Mouse (Mus musculus) liver (tissue): ENCODE data around the gene Ppp1r9a.

Source experiments
- DNase-seq: peaks from one replicate; pipeline ENCODE4 v3.0.0-alpha.2; 2020; ENCODE audit warnings: mixed read lengths

The Ppp1r9a gene

DNA sequence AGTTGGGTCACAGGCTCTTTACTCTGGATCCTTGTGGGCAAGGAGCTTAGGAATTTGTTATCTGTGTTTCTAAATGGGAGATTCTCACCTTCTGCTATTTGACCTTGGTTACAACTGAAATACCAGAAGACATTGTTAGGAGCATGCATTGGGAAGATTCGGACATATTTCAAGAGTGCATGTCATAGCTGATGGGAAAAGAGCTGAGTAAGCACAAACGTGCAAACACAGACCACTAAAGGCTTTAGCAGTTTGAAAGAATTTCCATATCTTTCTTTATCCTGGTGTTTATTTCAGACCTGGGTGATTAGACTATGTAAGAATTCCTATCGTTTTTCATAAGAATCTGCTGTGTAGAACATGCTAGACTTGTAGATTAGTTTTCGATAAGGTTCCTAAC, 59.5 kb downstream of the Ppp1r9a start:
- DNase-seq: no peak

- no peak for DNase-seq
Observed at GRCm38 (mm10) chr6:4963049-4963448, 60.3 kb downstream of the Ppp1r9a start.

DNA sequence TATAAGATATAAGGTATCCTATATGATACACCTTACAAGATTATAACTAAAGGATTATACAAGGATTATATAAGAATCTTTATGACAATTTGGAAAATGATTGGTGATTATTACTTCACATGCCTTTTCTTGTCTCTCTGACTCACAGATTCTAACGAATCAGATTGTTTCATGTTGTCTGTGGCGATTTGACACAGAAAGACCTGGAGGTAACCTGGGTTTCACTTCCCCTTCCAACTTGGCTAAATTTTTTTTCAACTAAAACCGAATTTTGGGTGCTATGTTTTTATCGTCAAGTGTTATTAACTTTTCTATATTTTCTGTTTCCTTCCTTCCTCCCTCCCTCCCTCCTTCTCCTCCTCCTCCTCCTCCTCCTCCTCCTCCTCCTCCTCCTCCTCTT, 64.5 kb downstream of the Ppp1r9a start:
- no peak for DNase-seq

GRCm38 (mm10) chr6:4971229-4971628, 68.5 kb downstream of the Ppp1r9a start:
- DNase-seq: no peak

- DNase-seq: no peak
Observed at GRCm38 (mm10) chr6:4972808-4973207, 70.1 kb downstream of the Ppp1r9a start.

- peak; percentile 14 for DNase-seq
Observed at GRCm38 (mm10) chr6:4973337-4973736, 70.6 kb downstream of the Ppp1r9a start.

- no peak for DNase-seq
Observed at GRCm38 (mm10) chr6:4977515-4977914, 74.8 kb downstream of the Ppp1r9a start.

GRCm38 (mm10) chr6:4978249-4978648, 75.5 kb downstream of the Ppp1r9a start:
- DNase-seq: no peak

DNA sequence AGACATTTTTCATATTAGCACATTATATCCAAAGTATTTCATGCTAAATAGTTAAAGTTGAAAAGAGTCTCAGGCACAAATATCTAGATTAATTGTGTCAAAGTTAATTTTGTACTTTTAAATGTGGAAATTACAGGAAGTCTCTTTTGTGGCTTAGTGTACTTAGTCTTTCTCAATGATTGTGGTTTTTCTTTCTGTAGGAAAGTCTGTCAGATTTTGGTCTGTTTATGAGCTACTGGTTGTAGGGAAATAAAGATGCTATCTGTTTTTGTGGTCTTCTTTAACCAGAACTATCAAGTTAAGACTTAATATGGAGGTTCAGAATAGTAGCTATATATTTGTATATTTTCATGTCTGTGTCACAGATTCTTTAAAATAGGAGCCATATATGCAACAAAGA, 76.2 kb downstream of the Ppp1r9a start:
- no peak for DNase-seq

DNA sequence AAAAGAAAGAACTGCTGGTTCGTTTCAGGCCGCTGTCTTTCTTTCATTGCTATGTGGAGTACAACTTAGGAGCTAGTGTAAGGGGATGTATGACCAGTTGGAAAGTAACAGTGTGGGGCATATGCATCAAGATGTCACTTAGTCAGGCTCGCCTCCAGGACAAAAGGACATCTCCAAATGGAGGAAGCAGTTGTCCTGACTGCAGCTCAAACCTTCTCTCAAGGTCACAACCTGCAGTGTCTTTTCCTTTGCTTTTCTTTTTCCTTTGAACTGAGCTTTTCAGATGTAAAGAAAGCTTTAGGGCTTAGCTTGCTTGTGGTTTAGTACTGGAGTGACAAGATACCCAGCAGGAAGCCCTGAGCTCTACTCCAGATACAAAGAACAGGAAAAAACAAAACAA, 77.4 kb downstream of the Ppp1r9a start:
- DNase-seq: no peak

DNA sequence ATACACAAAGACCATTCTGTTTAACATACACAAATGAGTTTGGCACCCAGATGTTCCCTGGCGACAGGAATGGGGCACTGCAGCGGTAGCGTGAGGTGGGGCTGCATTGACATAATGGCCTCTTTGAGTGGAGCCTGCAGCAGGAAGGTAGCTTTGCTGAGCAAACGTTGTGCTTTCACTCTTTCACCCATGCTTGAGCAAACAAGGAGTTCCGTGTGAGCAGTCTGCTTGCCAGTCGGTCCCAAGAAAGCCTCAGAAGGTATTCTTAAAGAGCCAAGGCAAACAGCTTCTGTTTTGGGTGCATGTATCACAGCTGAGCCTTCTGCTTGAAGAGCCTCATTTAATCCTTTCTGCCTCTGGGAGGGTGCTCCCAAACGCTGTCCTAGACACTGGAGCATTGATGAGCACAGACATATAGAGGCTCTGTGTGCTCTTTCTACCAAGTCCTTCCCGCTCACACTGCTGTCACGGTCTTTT, 80.0 kb downstream of the Ppp1r9a start:
- no peak for DNase-seq

- no peak for DNase-seq
Observed at GRCm38 (mm10) chr6:4985668-4986067, 83.0 kb downstream of the Ppp1r9a start.

DNA sequence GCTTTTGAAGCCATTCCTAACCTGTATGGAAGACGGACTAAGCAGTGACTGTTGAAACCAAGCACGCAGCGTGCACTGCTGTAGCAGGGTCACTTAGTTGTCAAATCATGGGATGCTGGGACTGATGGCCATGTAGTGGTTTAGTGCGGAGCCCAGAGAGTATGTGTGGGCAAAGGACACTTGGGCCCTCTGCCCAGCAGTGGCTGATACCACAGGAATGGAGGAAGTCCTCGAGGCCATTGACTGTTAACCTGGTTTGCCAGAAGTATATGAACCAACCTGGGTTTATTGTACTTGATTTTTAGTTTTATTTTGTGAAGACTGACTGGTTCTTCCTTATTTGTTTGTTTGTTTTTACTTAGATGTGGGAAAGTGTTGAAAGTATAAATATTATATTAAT, 84.4 kb downstream of the Ppp1r9a start:
- DNase-seq: no peak

GRCm38 (mm10) chr6:4988688-4989087, 86.0 kb downstream of the Ppp1r9a start:
- DNase-seq: no peak

- no peak for DNase-seq
Observed at GRCm38 (mm10) chr6:4992308-4992707, 89.6 kb downstream of the Ppp1r9a start.

DNA sequence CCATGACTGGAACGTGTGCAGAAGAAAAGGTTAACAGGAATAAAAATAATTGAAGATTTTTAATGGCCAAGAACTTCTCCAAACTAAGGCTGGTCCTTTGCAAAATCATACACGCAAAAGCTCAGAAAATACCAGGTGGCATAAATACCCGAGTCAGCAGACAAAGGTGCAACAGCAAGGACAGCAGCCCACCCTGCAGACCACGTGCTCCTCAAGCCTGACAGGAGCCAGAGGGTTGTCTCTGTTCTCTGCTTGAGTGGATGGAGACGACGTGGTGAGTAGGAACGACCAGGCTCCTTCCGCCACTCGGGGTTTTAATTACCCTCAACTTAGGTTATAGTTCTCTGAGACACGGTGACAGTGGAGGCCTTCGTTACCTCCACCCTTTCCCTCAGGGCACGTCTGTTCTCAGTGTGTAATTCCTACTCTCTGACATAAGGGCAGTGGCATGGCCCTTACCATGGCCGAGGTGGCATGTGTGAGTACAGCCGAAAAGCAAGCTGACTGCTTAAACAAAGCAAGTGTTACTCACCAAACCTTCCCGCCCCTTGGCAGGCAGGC, 91.0 kb downstream of the Ppp1r9a start:
- DNase-seq: no peak

DNA sequence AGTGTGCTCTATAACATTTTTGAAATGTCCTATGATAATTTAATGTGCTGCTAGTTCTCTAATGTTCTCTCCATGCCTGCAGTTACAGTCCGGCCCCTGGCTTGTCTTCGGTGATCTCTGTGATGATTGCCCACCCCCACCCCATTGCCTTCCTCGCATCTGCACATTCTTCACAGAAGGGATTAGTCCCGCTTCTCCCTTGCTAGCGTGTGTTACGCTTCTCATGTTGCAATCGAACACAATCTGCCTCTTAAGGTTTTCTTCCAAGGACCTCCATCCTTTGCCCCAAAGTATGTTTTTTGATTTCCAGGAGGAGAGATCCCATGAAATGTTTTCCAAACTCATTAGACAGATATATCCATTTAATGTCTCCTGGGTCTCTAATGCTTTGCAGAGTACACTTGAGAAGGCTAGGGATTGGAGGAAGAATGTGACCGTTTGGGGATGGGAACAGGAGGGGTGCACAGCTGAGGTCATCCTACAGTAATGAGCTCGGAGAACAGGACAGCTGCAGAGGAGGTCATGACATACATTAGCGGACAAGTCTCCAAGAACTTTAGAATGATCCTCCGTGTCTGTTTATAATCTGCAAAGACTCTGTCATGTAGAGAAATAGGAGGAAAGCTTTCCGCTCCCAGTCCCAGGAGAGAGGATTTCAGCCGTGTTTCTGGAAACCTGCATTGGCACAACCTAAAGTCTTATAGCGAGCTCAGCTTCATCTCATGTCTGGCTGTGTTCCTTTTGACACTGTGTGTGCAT, 91.6 kb downstream of the Ppp1r9a start:
- no peak for DNase-seq

GRCm38 (mm10) chr6:4997599-4997998, 94.9 kb downstream of the Ppp1r9a start:
- no peak for DNase-seq

- DNase-seq: no peak
Observed at GRCm38 (mm10) chr6:4998929-4999328, 96.2 kb downstream of the Ppp1r9a start.

DNA sequence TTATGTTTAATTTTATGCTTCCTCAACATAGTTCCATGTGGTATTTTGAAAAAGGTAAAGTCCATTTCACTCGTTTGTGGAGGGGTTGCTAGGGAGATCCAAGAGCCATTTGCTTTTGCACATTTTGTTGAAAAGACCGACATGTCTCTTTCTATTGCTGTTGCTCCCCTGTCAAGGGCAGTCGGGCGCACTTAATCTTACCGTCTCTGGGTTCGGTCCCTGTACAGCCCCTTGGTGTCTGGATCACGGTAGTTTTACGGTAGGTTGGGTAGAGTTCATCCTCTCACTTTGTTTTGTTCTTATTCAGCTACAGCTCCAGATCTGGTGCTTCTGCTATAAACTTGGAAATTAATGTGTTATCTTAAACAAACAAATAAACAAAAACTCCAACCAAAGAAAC, 98.1 kb downstream of the Ppp1r9a start:
- DNase-seq: no peak

DNA sequence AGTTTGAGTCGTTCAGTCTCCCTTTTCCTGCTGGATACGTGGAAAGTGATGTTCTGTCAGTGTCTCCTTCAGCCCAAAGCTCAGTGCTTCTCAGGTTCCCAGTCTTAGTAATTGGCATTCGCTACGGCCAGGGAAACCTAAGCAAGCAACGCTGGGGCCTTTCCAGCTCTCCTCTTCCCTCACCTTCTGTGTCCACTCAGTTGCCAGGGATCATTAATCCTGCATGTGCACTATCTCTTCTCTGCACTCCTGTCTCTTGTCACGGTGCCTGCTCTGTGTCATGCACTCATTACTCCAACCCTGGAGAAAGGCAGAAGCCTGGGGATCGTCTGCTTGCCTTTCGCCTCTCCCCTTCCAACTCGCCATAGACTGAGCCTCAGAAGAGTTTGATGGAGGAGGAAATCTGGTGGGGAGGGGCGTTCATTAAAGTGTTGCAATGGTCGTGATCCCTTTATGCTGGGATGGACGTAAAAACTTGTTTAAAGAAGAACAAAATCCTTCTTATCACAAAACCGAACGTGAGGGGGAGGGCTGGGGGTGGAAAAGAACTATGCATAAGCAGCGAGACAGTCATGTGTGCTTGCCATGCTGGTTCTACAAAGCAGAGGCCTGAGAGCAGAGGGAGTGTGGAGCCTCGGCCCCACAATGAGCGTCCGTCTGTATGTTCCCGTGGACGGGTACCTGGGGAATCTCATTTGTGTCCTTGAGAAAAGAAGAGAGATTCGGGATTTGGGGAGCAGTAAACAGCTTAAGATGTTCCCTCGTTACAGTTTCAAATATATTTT, 103.0 kb downstream of the Ppp1r9a start:
- peak; percentile 29 for DNase-seq

- DNase-seq: no peak
Observed at GRCm38 (mm10) chr6:5006283-5006946, 103.7 kb downstream of the Ppp1r9a start.

DNA sequence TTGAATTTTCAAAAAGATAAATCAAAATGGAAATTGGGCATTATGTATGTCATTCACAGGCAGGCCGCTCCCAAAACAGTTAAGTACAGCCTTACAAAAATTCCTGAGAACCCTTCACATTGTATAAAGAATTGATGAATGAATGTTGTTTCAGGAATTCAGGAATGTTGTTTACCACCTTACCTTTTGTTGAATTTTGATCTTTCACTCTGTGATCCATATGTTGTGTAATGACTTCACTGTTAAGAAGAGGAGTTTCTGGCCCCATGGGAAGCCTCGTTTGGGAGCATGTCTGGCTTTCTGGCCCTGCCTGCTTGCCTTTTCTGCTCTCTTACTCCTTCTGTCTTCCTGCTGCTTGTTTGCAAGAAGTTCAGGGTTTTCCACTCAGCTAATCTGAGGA, 105.4 kb downstream of the Ppp1r9a start:
- no peak for DNase-seq
